Mouse (Mus musculus): Measurements from ENCODE around the gene Clic1.

DNA sequence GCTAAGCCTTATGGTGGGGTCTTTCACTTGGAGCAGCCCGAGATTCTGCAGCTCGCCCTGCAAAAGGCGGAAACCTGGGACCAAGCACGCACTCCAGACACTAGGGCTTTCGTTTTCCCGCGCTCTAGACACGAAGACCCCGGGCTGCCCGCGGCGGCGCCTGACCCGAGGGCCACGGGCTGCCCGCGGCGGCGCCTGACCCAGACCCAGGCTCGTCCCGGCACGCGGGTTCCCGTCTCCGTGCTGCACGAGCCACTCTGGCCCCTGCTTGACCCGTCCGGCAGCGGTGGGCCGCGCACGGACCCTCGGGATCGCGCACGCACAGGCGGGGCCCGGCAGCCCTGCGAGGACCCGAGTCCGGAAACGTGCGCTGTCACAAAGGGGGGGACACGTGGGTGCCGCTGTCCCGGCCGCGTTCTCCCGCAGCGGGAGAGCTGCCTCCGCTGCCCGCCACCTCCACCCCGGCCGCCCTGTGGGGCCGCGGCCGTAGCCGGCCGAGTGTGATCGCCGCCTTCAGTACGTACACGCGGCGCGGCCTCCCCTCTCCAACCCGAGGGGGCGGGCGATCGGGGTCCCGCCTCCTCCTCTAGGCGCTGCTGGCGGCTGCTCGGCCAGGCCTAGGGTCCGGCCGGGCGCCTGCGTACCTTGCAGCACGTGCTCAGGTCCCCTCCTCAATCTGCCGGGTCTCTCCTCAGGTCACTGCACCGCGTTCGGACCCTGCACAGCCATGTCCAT, 48.9 kb upstream of the Clic1 start, which contains the start of gene Vars:
- TF ChIP-seq GATA1 (IDR thresholded peaks at IDR 0.05; ENCODE audit: low read length) (no peak), TAL1 (IDR thresholded peaks at IDR 0.05; ENCODE audit: low read length) (no peak)
